Mouse (Mus musculus): ENCODE measurements around the gene Rpap3. TPM values are rescaled to one million over a fixed set of nuclear protein-coding genes. Genes with fewer than 3 reads are reported as not detected.

Gene Rpap3
- polyA plus RNA-seq, 1 experiment from 2014 or later = 31.7 TPM

DNA sequence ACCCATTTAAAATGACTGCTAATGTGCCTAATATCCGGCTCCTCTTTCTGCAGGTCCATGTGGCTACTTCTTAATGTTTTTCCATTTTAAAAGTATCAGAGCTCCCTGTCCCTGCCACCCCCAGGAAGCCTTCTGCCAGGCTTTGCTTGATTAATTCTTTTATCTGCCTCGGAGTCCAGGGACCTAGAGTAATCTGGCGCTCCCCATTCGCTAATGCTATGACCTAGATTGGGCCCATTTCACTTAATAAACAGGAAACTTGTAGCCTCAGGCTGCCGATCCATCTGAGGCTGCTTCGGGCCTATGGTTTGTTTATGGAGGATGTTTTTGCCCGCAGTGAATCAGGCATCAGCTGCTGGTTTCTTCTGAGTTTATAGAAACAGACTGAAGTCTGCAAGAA is 59.2 kb downstream of the Rpap3 start:
- H3K4me1 ChIP-seq (replicated peaks; ENCODE audit: control insufficient read depth, insufficient read depth, low read length) = no peaks in the 10 kb centered on the region
- H3K4me2 ChIP-seq (ENCODE audit: low read length) = no peak overlapping the region
- no peak overlapping the region for H3K9ac ChIP-seq (replicated peaks; ENCODE audit: low read depth, low read length)
- no peaks in the 10 kb centered on the region for H3K36me3 ChIP-seq (ENCODE audit: control insufficient read depth, insufficient read depth)
- H3K4me3 ChIP-seq (replicated peaks; ENCODE audit: low read length) = no peak overlapping the region
- no peaks in the 10 kb centered on the region for H3K9me3 ChIP-seq (ENCODE audit: control insufficient read depth, low read length)
- no peak overlapping the region for H3K27ac ChIP-seq (ENCODE audit: low read length)
- 40% methylated on average over 7 of the region's 7 CpGs for WGBS
- ATAC-seq = no peak
- no peaks in the 10 kb centered on the region for H3K27me3 ChIP-seq (replicated peaks; ENCODE audit: control insufficient read depth, insufficient read depth, low read length)

DNA sequence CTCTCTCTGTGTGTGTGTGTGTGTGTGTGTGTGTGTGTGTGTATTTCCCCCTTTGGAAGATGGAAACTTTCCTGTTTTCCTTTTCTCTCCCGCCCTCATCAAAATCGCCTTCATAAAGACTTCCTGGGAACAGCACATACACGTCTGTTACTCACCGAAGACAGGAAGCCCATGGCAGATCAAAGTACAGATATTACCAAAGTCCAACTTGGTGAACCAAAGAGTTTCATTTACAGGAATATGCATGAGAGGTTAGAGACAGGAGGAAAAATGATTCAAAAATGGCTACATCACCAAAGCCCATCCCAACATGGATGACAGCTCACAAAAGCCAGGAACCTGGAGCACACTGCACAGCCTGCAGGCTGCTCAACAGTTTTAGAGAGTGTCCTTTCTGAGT is 61.6 kb downstream of the Rpap3 start:
- H3K4me1 ChIP-seq (replicated peaks; ENCODE audit: control insufficient read depth, insufficient read depth, low read length) = no peaks in the 10 kb centered on the region
- 91% methylated on average over 4 of the region's 4 CpGs for WGBS
- H3K36me3 ChIP-seq (ENCODE audit: control insufficient read depth, insufficient read depth) = no peaks in the 10 kb centered on the region
- H3K4me3 ChIP-seq (replicated peaks; ENCODE audit: low read length) = no peak overlapping the region
- no peak overlapping the region for H3K9ac ChIP-seq (replicated peaks; ENCODE audit: low read depth, low read length)
- H3K9me3 ChIP-seq (ENCODE audit: control insufficient read depth, low read length) = no peaks in the 10 kb centered on the region
- no peak overlapping the region for H3K27ac ChIP-seq (ENCODE audit: low read length)
- no peaks in the 10 kb centered on the region for H3K27me3 ChIP-seq (replicated peaks; ENCODE audit: control insufficient read depth, insufficient read depth, low read length)
- H3K4me2 ChIP-seq (ENCODE audit: low read length) = no peak overlapping the region
- no peak for ATAC-seq

Other genes starting within 250 kb of the Rpap3 start
- 0.18 and 0.42 TPM in 2 replicates for gene Endou, start 25.5 kb upstream of the Rpap3 start, polyA plus RNA-seq (2015; fragmentation: Nextera tagmentation; extraction: Ambion mirVana)
- gene Rapgef3, start 62.1 kb upstream of the Rpap3 start, polyA plus RNA-seq (2015; fragmentation: Nextera tagmentation; extraction: Ambion mirVana) = 8.9 and 13.3 TPM in 2 replicates
- gene Slc48a1, start 72.7 kb upstream of the Rpap3 start, polyA plus RNA-seq (2015; fragmentation: Nextera tagmentation; extraction: Ambion mirVana) = 72.9 and 78.2 TPM in 2 replicates
- 21.7 and 31.1 TPM in 2 replicates for gene Hdac7, start 138.7 kb upstream of the Rpap3 start, polyA plus RNA-seq (2015; fragmentation: Nextera tagmentation; extraction: Ambion mirVana)
- gene Vdr, start 204.8 kb upstream of the Rpap3 start, polyA plus RNA-seq (2015; fragmentation: Nextera tagmentation; extraction: Ambion mirVana) = 0.20 TPM in 1 of 2 replicates, not detected in the other